Mouse (Mus musculus): ENCODE measurements around the gene Igsf9. TPM values are rescaled to one million over a fixed set of nuclear protein-coding genes. Genes with fewer than 3 reads are reported as not detected.

The Igsf9 gene
- polyA plus RNA-seq, 1 experiment from 2014 or later, result 29.6 TPM

- Histone ChIP-seq H3K9ac (replicated peaks; ENCODE audit: low read depth, low read length) (0 out of 2 replicates have a peak overlapping the region, but pooled peaks have one; percentile 7), H3K27ac (ENCODE audit: low read depth, low read length) (no peak overlapping the region), H3K4me2 (ENCODE audit: low read depth, low read length) (peak overlapping the region; percentile 84), H3K27me3 (ENCODE audit: control insufficient read depth, insufficient read depth, low read length) (no peaks in the 10 kb centered on the region), H3K9me3 (ENCODE audit: control insufficient read depth, low read length) (no peaks in the 10 kb centered on the region), H3K4me3 (ENCODE audit: low read depth, low read length) (0 out of 2 replicates have a peak overlapping the region, but pooled peaks have one; percentile 1), H3K36me3 (ENCODE audit: control insufficient read depth, insufficient read depth, low read length) (no peaks in the 10 kb centered on the region), H3K4me1 (ENCODE audit: control insufficient read depth, insufficient read depth, low read length) (peaks cover 40% of the 10 kb centered on the region)
- ATAC-seq (ENCODE audit: low read depth), result no peak
- 7% methylated on average over 4 of the region's 4 CpGs for WGBS
Measured at GRCm38 (mm10) chr1:172486236-172486635, 4.6 kb downstream of the Igsf9 start.

- no peak for ATAC-seq (ENCODE audit: low read depth)
- Histone ChIP-seq H3K4me2 (ENCODE audit: low read depth, low read length) (peak overlapping the region; percentile 84), H3K27me3 (ENCODE audit: control insufficient read depth, insufficient read depth, low read length) (no peaks in the 10 kb centered on the region), H3K27ac (ENCODE audit: low read depth, low read length) (no peak overlapping the region), H3K36me3 (ENCODE audit: control insufficient read depth, insufficient read depth, low read length) (no peaks in the 10 kb centered on the region), H3K9ac (replicated peaks; ENCODE audit: low read depth, low read length) (no peak overlapping the region), H3K4me1 (ENCODE audit: control insufficient read depth, insufficient read depth, low read length) (peaks cover 40% of the 10 kb centered on the region), H3K4me3 (ENCODE audit: low read depth, low read length) (no peak overlapping the region), H3K9me3 (ENCODE audit: control insufficient read depth, low read length) (no peaks in the 10 kb centered on the region)
- 25% methylated on average over 5 of the region's 5 CpGs for WGBS
Measured at GRCm38 (mm10) chr1:172486651-172487050, 5.1 kb downstream of the Igsf9 start.

GRCm38 (mm10) chr1:172487859-172488258 is 6.3 kb downstream of the Igsf9 start:
- peaks cover 40% of the 10 kb centered on the region for H3K4me1 ChIP-seq (ENCODE audit: control insufficient read depth, insufficient read depth, low read length)
- no peak overlapping the region for H3K4me2 ChIP-seq (ENCODE audit: low read depth, low read length)
- H3K9me3 ChIP-seq (ENCODE audit: control insufficient read depth, low read length), result no peaks in the 10 kb centered on the region
- 82% methylated on average over 4 of the region's 4 CpGs for WGBS
- no peak for ATAC-seq (ENCODE audit: low read depth)
- H3K4me3 ChIP-seq (ENCODE audit: low read depth, low read length), result no peak overlapping the region
- H3K9ac ChIP-seq (replicated peaks; ENCODE audit: low read depth, low read length), result no peak overlapping the region
- no peaks in the 10 kb centered on the region for H3K36me3 ChIP-seq (ENCODE audit: control insufficient read depth, insufficient read depth, low read length)
- no peaks in the 10 kb centered on the region for H3K27me3 ChIP-seq (ENCODE audit: control insufficient read depth, insufficient read depth, low read length)
- no peak overlapping the region for H3K27ac ChIP-seq (ENCODE audit: low read depth, low read length)

GRCm38 (mm10) chr1:172488831-172489230 is 7.2 kb downstream of the Igsf9 start:
- ATAC-seq (ENCODE audit: low read depth), result no peak
- no peak overlapping the region for H3K4me3 ChIP-seq (ENCODE audit: low read depth, low read length)
- no peak overlapping the region for H3K27ac ChIP-seq (ENCODE audit: low read depth, low read length)
- H3K36me3 ChIP-seq (ENCODE audit: control insufficient read depth, insufficient read depth, low read length), result no peaks in the 10 kb centered on the region
- H3K27me3 ChIP-seq (ENCODE audit: control insufficient read depth, insufficient read depth, low read length), result no peaks in the 10 kb centered on the region
- peaks cover 36% of the 10 kb centered on the region for H3K4me1 ChIP-seq (ENCODE audit: control insufficient read depth, insufficient read depth, low read length)
- WGBS, result 75% methylated on average over 7 of the region's 7 CpGs
- no peak overlapping the region for H3K9ac ChIP-seq (replicated peaks; ENCODE audit: low read depth, low read length)
- H3K9me3 ChIP-seq (ENCODE audit: control insufficient read depth, low read length), result no peaks in the 10 kb centered on the region
- no peak overlapping the region for H3K4me2 ChIP-seq (ENCODE audit: low read depth, low read length)

GRCm38 (mm10) chr1:172489585-172490250 is 8.1 kb downstream of the Igsf9 start:
- Histone ChIP-seq H3K4me2 (ENCODE audit: low read depth, low read length) (peak overlapping the region; percentile 28; the same call in 1 of the 2 replicates), H3K27me3 (ENCODE audit: control insufficient read depth, insufficient read depth, low read length) (no peaks in the 10 kb centered on the region), H3K9ac (replicated peaks; ENCODE audit: low read depth, low read length) (no peak overlapping the region), H3K36me3 (ENCODE audit: control insufficient read depth, insufficient read depth, low read length) (no peaks in the 10 kb centered on the region), H3K4me1 (ENCODE audit: control insufficient read depth, insufficient read depth, low read length) (peaks cover 27% of the 10 kb centered on the region), H3K4me3 (ENCODE audit: low read depth, low read length) (no peak overlapping the region), H3K27ac (ENCODE audit: low read depth, low read length) (no peak overlapping the region), H3K9me3 (ENCODE audit: control insufficient read depth, low read length) (no peaks in the 10 kb centered on the region)
- ATAC-seq (ENCODE audit: low read depth), result peak; percentile 30; the same call in 1 of the 2 replicates
- 57% methylated on average over 12 of the region's 12 CpGs for WGBS

GRCm38 (mm10) chr1:172490261-172490661 is 8.7 kb downstream of the Igsf9 start:
- no peaks in the 10 kb centered on the region for H3K9me3 ChIP-seq (ENCODE audit: control insufficient read depth, low read length)
- H3K27me3 ChIP-seq (ENCODE audit: control insufficient read depth, insufficient read depth, low read length), result no peaks in the 10 kb centered on the region
- H3K4me1 ChIP-seq (ENCODE audit: control insufficient read depth, insufficient read depth, low read length), result peaks cover 21% of the 10 kb centered on the region
- ATAC-seq (ENCODE audit: low read depth), result peak; percentile 57; the same call in 1 of the 2 replicates
- H3K4me2 ChIP-seq (ENCODE audit: low read depth, low read length), result peak overlapping the region; percentile 28
- H3K9ac ChIP-seq (replicated peaks; ENCODE audit: low read depth, low read length), result no peak overlapping the region
- H3K27ac ChIP-seq (ENCODE audit: low read depth, low read length), result no peak overlapping the region
- H3K4me3 ChIP-seq (ENCODE audit: low read depth, low read length), result no peak overlapping the region
- WGBS, result 11% methylated on average over 10 of the region's 10 CpGs
- H3K36me3 ChIP-seq (ENCODE audit: control insufficient read depth, insufficient read depth, low read length), result peaks cover 1% of the 10 kb centered on the region; the same call in 1 of the 2 replicates

- no peak overlapping the region for H3K4me3 ChIP-seq (ENCODE audit: low read depth, low read length)
- H3K27ac ChIP-seq (ENCODE audit: low read depth, low read length), result no peak overlapping the region
- no peaks in the 10 kb centered on the region for H3K27me3 ChIP-seq (ENCODE audit: control insufficient read depth, insufficient read depth, low read length)
- WGBS, result 91% methylated on average over 8 of the region's 8 CpGs
- peaks cover 14% of the 10 kb centered on the region for H3K36me3 ChIP-seq (ENCODE audit: control insufficient read depth, insufficient read depth, low read length)
- ATAC-seq (ENCODE audit: low read depth), result no peak
- no peaks in the 10 kb centered on the region for H3K9me3 ChIP-seq (ENCODE audit: control insufficient read depth, low read length)
- no peak overlapping the region for H3K9ac ChIP-seq (replicated peaks; ENCODE audit: low read depth, low read length)
- peaks cover 3% of the 10 kb centered on the region for H3K4me1 ChIP-seq (ENCODE audit: control insufficient read depth, insufficient read depth, low read length)
- no peak overlapping the region for H3K4me2 ChIP-seq (ENCODE audit: low read depth, low read length)
Measured at GRCm38 (mm10) chr1:172492047-172492446, 10.5 kb downstream of the Igsf9 start.

DNA sequence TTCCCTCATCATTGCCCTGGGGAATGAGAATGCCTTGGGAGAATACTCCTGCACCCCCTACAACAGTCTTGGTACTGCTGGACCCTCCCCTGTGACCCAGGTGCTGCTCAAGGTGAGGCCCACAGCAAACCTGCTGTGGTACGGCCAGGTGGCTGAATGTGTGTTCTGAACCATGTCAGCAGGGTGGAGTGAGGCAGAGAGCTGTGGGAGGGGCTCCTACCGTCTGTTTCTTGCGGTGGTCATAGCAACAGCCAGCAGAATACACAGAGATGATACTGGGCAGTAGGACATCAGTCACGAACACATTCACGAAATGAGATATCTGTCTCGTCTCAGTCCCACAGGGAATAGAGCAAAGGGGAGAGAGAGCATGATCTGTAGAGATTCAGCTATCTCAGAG is 11.9 kb downstream of the Igsf9 start:
- Histone ChIP-seq H3K4me1 (ENCODE audit: control insufficient read depth, insufficient read depth, low read length) (no peaks in the 10 kb centered on the region; the same call in 1 of the 2 replicates), H3K27me3 (ENCODE audit: control insufficient read depth, insufficient read depth, low read length) (no peaks in the 10 kb centered on the region), H3K4me3 (ENCODE audit: low read depth, low read length) (no peak overlapping the region), H3K27ac (ENCODE audit: low read depth, low read length) (no peak overlapping the region), H3K9me3 (ENCODE audit: control insufficient read depth, low read length) (no peaks in the 10 kb centered on the region), H3K36me3 (ENCODE audit: control insufficient read depth, insufficient read depth, low read length) (peaks cover 24% of the 10 kb centered on the region), H3K4me2 (ENCODE audit: low read depth, low read length) (no peak overlapping the region), H3K9ac (replicated peaks; ENCODE audit: low read depth, low read length) (no peak overlapping the region)
- no peak for ATAC-seq (ENCODE audit: low read depth)
- WGBS, result 77% methylated on average over 6 of the region's 6 CpGs

GRCm38 (mm10) chr1:172496030-172496429 is 14.4 kb downstream of the Igsf9 start:
- Histone ChIP-seq H3K36me3 (ENCODE audit: control insufficient read depth, insufficient read depth, low read length) (peaks cover 24% of the 10 kb centered on the region), H3K4me2 (ENCODE audit: low read depth, low read length) (no peak overlapping the region)

More at GRCm38 (mm10) chr1:172496030-172496429, 14.4 kb downstream of the Igsf9 start:
- no peak overlapping the region for H3K27ac ChIP-seq (ENCODE audit: low read depth, low read length)
- 89% methylated on average over 17 of the region's 17 CpGs for WGBS
- no peaks in the 10 kb centered on the region for H3K9me3 ChIP-seq (ENCODE audit: control insufficient read depth, low read length)
- H3K4me3 ChIP-seq (ENCODE audit: low read depth, low read length), result no peak overlapping the region
- no peak for ATAC-seq (ENCODE audit: low read depth)
- no peak overlapping the region for H3K9ac ChIP-seq (replicated peaks; ENCODE audit: low read depth, low read length)
- no peaks in the 10 kb centered on the region for H3K27me3 ChIP-seq (ENCODE audit: control insufficient read depth, insufficient read depth, low read length)
- no peaks in the 10 kb centered on the region for H3K4me1 ChIP-seq (ENCODE audit: control insufficient read depth, insufficient read depth, low read length)
